Mouse (Mus musculus) granulocyte monocyte progenitor cell, adult 5-6 weeks (primary cell): ENCODE data around the gene Serp2. TPM values are rescaled to one million over a fixed set of nuclear protein-coding genes. Genes with fewer than 3 reads are reported as not detected.
A peak's percentile ranks its signal among the peaks of the same experiment; 100 is the strongest.

Source experiments
- ATAC-seq: replicated peaks from 2 replicates; pipeline ENCODE4 v1.8.0; 2016; ENCODE audit warnings: mild to moderate bottlenecking, moderate TSS enrichment, inconsistent platforms; ENCODE audit not compliant: poor library complexity, severe bottlenecking
- total RNA-seq, 2 experiments: library from RNA; stranded (forward) in 1 of 2; stranded (reverse) in 1 of 2; fragments of 200-712, 200-1000 nt in 1 of 2; fragments of >200 nt in 1 of 2; fragmentation: Nextera tagmentation in 1 of 2; gene quantifications; 2 replicates each; pipeline ENCODE4 v1.2.3; 2014 to 2017

Gene Serp2
- total RNA-seq (2014; fragmentation: Nextera tagmentation) (not detected in 2 replicates), total RNA-seq (2017) (not detected in 2 replicates)

DNA sequence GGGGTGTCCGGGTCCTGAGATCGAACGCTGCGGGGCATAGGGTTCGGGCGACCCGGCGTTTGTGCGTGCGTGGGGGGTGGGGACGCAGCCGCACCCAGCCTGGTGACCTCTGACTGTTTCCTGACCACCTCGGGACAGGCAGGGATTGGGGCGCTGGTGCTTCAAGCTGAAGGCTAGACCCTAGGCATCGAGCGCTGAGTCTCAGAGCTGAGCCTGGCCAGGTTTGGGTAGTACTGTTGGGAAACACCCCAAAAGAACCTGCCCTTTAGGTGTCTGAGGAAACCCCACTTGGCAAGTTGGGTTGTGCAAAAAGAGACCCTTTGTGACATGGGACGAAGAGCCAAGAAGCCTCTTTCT, at the start of gene Serp2:
Gene Serp2 (minus strand): TSS at position 38 of the 357 bp plus-strand sequence.
- no peak; the same call in none of the 2 replicates for ATAC-seq

DNA sequence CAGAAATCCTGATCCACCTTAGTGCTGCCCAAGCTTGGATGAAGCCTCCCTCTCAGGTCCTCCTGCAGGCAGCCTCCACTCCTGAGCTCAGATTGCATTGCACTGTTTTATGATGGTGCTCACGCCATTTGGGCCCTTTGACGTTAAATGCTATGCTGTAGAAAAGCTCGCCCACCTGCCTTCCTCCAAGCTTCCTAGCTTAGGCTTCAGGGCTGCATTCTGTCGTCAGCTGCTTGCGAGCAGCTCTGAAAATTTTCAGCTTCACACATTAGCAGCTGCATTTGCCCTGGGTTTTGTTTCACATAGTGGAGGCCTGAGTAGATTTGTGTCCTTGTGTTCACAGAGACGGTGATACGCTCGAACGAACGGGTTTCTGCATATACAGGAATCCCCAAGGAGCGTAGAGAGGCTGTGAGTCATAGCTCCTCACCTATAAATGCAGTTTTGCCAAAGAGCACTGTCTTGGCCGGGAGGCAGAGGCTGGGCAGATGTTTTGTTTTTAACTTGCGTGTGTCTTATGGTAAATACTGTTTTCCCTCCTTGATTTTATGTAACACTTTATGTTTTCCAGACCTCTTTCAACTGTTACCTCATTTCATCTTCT, 49.3 kb upstream of the Serp2 start:
- ATAC-seq, result no peak

DNA sequence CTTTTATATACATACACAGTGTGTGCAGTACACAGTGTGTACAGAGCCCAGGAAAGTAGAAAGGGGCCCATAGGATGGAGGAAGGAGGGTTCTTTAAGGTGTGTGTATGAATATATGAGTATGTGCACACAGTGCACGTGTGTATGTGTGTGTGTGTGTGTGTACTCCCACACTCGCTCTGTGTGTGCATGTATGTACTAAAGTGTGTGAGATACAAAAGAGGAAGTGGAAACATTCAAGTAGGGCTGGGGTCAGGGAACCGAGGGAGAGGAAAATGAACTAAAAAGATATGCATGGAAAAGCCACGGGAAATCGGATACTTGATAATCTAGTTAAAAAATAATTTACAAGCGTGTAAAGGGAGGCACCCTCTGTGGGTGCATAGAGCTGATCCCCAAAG, 47.3 kb upstream of the Serp2 start:
- ATAC-seq, result peak; percentile 79

DNA sequence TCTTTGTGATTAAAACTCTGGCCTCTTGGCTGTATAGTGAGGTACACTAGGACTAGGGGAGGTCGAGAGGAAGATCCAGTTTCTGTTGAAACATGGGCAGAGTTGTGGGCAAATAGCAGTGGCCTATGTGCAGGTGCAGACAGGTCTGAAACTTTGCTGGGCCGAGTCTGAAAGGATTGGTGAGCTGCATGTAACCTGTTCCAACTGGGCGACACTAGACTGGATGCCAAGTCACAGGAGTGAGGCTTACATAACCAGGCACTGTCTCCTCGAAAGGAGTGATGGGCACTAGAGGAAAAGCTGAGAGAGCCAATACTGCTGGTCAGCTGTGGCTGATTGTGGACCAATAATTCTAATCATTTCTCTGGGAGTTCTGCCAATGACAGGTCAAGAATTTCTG, 45.0 kb upstream of the Serp2 start:
- no peak for ATAC-seq

DNA sequence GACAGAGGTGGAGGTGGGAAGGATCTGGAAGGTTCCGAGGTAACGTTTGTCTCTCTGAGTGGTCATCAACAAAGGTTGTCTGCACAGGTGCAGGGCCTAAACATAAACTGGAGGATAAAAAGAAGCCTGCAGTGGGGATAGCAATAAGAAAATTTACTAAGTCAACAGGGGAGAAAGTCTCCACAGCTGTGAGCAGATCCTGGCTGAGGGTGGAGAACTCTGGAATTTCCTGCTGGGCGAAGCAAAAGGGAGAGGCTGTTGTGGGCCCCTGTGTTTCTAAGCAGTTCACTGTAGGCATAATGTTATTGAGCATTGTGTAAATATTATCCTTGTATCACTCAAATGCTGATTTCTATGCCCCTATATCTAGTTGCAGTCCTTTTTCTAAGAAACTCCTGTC, 43.7 kb upstream of the Serp2 start:
- ATAC-seq, result no peak

DNA sequence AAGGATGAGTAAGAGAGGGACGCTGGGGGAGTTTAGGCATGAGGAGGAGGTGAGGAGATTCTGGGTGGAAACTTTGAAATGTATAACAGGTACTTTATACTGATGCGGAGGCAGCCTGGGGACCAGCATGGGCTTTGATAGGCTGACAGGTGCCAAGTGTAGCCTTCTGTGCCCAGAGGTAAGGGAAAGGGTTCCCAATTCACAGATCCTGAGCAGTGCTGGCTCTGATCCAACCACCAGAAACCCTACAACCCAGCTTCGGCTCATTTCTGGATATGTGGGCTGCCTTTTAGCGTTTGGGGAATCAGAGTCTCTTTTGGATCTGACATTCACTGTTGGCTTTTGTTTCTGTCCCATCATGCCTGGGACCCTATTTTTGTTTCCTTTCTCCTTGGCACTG, 43.0 kb upstream of the Serp2 start:
- ATAC-seq, result no peak

DNA sequence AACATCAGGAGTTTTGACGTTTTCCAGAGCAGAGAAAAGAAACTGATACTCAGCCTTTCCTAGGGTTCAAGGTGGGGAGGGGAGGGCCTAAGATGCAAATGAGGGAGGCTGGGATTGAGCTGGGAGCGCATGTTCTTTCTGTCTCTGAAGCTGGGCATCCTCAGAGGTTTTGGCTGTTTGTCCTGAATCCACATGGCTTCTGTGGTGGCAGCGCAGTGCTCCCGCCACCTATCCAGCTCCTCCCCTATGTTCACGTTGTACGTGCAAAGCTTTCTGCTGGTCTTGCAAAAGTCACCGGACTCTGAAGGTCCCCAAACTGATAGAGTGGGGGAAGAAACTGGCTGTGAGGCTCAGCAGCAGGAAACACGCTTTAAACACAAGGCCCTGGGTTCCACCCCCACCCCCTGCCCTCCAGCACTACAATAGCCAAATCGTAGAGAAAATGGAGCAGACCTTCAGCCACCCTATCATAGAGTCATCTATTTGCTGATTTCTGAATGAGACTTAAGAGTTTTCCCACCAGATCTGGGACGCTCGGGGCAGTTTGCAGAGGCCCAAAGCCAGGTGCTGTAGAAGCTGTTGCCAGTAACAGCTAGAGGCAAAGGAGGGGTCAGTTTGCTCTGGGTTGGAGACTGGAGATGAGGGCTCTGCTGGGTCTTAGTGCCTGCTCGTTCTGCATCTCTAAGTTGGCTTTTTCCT, 42.0 kb upstream of the Serp2 start:
- ATAC-seq, result peak; percentile 50

DNA sequence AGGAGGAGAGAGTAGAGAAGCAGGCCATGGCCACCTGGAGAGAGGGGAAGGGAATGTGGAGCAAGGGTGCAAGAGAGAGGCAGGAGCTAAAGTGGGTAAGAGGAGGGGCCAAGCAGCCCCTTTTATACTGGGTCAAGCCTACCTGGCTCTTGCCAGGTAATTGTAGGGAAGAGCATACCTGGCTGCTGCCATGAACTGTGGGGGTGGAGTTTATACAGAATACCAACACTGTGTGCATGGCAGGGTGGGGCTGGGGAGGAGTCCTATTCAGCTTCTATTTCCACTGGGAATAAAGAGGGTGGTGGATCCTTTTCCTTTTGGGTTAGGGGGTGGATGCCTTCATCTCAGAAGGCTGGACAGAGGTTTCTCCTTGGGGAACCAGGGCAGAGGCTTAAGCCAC, 41.1 kb upstream of the Serp2 start:
- no peak for ATAC-seq

DNA sequence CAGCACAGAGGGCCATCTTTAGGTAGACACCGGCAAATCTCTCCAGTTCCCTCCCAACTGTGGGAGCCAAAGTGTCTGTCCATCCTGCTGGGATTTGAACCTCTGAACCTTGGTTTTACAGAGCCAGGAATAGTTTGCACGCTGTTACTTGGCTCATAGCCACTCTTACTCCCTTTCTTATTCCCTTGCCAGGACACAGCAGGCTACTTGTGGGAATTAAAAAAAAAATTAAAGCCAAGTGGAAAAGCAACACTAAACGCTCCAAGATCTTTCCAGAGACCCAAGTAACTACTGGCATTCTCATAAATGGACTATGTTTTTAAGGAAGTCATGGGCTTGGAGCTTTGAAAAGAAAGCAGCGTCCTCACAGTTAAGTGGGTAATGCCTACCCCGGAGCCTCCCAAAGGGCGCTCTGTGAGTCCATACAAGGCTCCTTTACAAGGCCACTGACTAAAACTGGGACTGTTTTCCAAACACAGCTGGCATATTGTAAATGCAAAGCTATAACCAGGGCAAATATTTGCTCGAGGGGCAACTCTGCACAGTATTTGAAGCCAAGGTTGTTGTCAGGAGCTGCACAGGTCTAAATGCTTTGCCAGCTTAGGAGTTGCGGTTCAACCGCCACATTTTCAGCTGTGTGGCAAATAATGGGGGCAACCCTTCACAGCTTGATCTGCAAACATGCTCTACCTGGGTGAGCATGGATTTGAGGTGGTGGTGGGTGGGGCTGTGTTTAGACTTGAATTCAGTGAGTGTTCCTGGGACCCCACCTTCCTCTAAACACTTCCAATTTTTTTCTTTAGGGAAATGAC, 38.6 kb upstream of the Serp2 start:
- ATAC-seq, result no peak

DNA sequence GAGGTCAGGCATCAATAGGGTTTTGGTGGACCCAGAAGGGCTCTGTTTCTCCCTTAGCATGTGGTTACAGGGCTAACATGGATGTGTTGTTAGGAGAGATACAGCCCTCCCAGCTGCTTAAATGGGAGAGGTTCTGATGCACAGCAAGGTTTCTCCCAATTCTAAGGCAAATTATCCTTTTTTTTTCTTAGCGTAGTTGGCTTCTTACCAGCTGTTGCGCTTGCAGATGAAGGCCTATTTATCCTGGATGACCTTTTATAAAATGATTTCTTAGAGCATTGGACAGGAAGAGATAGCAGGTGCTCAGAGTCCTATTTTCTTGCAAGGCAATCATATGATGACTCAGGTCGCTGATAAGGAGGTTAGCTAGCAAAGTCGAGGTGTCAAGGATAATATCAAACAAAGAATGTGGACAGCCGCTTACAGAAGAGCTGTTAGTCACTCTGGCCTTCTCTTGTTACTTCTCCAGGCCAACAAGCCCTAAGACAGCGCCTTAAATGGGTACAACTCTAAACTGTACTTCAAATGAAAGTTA, 37.7 kb upstream of the Serp2 start:
- no peak for ATAC-seq

DNA sequence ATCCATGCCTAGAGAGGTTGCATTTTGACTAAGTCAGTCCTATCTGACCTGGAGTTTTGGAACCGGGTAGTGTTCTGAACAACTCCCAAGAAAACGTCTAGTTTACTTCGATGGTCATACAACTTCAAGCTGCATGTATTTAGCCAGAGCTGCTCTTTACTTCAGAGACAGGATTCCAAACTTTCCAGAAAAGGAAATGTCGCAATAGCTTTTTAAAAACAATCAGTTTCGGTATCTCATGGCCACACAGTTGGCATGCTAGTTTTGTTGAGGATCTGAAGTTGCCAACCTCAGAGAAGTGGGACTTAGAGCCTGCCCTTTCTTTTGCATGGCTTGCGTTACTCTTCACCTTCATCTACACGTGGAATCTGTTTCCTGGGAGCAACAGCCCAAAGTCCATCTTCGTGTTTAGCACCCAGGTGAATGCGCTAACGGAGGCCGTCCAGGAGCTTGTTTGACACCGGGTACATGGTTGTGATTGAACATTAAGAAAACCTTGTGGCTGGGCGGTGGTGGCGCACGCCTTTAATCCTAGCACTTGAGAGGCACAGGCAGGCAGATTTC, 37.0 kb upstream of the Serp2 start:
- peak; percentile 33; the same call in 1 of the 2 replicates for ATAC-seq

DNA sequence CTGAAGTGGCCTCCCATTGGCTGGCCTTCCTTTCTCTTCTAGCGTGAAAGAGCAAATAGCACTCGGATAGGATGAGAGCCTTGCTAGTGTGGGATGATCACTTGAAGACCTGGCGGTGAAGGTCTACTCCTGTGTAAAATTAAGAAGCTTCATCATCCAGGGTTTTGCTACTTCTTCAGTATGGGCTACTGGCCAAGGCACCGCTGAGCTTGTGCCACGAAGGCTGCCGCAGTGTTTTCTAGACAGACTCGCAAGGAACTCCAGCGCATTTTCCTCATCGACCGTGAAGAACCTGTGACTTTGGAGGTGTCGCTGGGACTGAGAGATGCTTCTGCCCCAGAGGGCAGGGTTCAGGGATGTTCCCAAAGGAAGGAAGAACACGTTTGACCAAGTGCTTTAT, 36.0 kb upstream of the Serp2 start:
- no peak for ATAC-seq

DNA sequence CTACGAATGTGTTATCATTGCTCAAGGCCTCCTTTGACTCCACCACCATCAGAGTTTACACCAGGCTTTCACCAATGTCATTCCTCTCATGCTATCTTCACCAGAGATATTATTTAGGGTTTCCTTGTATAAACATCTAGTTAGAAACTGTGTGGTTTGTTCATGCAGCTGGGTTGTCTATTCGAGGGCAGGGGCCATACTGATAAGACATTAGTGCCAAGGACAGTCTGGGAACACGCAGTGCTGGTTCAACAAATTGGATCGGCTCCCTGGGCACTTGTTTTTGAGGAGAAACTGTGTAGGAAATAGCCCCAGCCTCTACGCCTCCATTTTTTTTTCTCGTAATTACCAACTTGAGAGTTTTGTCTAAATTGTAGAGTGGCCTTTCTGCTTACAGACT, 35.4 kb upstream of the Serp2 start:
- no peak for ATAC-seq

DNA sequence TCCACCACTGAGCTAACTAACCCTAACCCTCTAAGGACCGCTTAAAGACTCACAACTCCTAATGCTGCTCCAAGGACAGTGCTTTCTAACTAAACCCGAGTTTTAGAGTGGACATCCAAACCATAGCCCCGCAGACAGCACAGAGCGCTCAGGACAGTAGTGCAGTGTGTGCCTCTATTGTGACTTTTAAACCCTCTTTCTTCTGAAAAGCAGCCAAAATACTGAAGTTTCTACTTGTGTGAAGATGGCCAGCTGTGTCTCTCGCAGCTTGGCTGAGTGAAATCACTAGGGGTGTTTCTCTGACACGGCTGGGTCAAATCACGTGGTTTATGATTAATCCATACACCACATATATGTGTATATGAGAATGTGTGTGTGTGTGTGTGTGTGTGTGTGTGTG, 33.4 kb upstream of the Serp2 start:
- no peak for ATAC-seq

DNA sequence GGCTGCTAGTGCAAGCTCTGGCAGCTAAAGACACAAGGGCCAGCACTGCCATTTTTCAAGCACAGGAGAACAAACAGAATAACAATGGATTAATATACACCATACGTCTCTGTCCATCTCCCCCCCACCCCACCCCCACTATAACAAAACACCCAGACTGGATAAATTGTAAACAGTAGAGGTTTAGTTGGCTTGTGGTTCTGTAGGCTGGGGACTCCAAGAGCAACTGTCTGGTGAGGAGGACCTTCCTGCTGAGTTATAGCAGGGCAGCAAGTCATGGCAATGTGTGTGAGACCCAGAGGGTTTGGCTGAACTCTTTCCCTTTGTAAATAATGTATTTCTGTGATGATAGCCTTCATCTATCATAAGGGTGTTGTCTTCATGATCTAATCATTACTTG, 33.0 kb upstream of the Serp2 start:
- no peak for ATAC-seq

DNA sequence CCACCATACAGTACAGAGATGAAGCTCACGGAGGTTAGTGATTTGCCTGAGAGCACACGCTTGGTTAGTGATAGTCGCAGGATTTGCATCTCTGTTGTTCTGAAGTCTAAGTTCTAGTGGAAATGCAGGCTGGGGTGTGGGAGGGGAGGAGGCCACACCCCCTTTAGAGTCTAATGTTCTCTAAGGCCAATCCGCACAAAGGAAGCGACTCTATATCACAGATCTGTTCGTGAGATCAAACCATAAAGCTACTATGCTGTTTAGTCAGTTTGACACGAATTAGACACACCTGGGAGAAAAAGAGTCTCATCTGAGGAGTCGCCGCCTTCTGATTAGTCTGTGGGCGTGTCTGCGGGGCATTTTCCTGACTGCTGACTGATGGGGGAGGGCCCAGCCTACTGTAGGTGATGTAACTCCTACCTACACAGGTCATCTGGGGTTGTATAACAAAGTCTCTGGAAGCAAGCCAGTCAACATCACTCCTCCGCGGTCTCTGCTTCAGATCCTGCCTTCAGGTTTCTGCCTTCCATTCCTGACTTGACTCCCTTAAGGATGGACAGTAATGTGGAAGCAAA, 29.2 kb upstream of the Serp2 start:
- no peak for ATAC-seq

DNA sequence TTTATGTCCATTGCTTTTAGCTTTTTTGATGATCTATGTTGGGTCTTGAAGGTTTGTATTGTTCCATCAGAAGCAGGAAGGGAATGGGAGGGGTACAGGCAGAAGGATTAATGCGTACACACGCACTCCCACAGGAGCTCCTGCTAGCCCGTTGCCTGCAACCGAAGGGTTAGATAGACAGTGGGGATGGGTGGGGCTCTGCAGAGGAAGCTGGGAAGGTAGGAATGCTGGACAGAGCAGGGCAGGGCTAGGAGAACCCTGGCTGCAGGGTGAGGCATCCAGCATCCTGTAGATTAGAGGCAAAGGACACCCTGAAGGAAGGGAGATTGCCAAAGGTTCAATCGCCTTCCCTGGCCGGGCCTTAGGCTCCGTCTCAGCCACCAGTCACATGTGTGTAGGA, 27.3 kb upstream of the Serp2 start:
- ATAC-seq, result no peak

DNA sequence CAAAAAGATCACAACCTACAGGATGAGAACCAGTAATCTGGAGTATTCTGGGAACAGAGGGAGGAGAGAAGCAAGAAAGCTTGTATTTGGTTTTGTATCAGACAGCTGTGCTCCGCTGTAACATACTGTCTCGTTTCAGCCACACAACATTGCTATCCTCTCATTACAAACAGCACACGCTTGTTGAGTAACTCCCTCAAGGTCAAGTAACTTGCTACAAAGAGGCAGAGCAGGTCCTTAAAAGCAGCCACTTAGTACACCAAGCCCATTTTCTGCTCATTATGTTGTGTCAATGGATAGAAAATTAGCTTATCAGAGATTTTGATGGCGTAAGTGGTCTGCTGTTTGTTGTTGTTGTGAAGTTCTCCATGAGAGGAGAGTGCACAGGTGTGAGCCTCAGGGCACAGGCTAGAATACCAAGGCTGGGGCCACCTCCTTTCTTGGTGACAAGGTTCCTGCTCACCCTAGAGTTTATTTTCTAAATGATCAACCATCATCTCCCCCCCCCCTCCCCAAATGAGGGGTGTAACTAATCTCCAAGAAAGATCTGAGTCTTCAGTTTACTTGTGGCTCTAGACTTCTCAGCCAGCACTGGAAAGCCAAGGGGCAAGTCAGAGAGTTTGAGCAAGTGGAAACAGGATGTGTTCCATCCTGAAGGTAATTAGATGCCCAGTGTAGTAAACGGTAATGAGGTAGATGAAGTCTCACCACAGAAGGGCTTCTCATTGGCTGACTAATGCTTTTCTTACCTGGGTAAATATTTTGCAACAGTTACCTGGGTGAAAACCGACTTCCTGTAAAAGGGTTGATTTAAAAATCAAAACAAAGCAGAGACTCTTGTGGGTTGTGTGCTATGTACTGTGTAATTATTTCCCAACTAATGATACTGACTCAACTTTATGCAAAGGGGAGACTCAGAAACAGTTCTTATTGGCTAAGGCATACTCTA, 25.6 kb upstream of the Serp2 start:
- ATAC-seq, result no peak

DNA sequence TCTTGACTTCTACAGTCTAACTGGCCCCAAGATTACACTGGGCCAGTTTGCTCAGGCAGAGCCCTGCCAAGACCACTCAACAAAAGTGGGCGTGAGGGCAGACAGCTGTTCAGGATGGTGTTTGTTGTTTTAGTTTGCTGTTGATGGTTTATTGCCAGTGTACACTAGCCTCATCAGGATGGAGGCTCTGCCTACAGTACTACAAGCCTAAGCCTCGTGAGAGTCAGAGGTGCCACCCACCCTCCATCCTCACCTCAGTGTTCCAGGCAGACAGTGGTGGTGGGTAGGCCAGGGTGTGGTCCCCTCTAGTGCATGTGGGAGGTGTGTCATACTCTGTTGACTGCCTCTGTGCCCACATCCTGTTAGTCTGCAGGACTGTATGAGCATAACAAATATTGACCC, 23.0 kb upstream of the Serp2 start:
- no peak for ATAC-seq
